Mouse (Mus musculus): ENCODE data around the gene Slc16a3. TPM values are rescaled to one million over a fixed set of nuclear protein-coding genes. Genes with fewer than 3 reads are reported as not detected.
A peak's percentile ranks its signal among the peaks of the same experiment; 100 is the strongest.

Gene Slc16a3
- total RNA-seq, 2 experiments from 2014 or later, result 3.5 to 5.5 TPM

GRCm38 (mm10) chr11:120964195-120965157 is 16.2 kb downstream of the Slc16a3 start:
- intact Hi-C loops (cut with DNase I), result no loop called here
- DNase-seq (ENCODE audit: low spot score in 2 of 2), result no peak

- no peak for DNase-seq (ENCODE audit: low spot score in 2 of 2)
- intact Hi-C loops (cut with DNase I), result no loop called here
Measured at GRCm38 (mm10) chr11:120965587-120965986, 17.3 kb downstream of the Slc16a3 start.

- intact Hi-C loops (cut with DNase I), result no loop called here
Measured at GRCm38 (mm10) chr11:120969742-120970141, 21.5 kb downstream of the Slc16a3 start.

GRCm38 (mm10) chr11:120971237-120971636 is 23.0 kb downstream of the Slc16a3 start:
- intact Hi-C loops (cut with DNase I), result no loop called here
- no peak for DNase-seq (ENCODE audit: low spot score in 2 of 2)

More at GRCm38 (mm10) chr11:120969742-120970141, 21.5 kb downstream of the Slc16a3 start:
- no peak for DNase-seq (ENCODE audit: low spot score in 2 of 2)

- DNase-seq (ENCODE audit: low spot score in 2 of 2), result no peak
Measured at GRCm38 (mm10) chr11:120973318-120973717, 25.0 kb downstream of the Slc16a3 start.

GRCm38 (mm10) chr11:120979711-120980426 is 31.6 kb downstream of the Slc16a3 start:
- intact Hi-C loops (cut with DNase I), result no loop called here
- DNase-seq (ENCODE audit: low spot score in 2 of 2), result no peak

More at GRCm38 (mm10) chr11:120973318-120973717, 25.0 kb downstream of the Slc16a3 start:
- intact Hi-C loops (cut with DNase I), result no loop called here

- intact Hi-C loops (cut with DNase I), result no loop called here
- DNase-seq (ENCODE audit: low spot score in 2 of 2), result no peak
Measured at GRCm38 (mm10) chr11:120980427-120981035, 32.3 kb downstream of the Slc16a3 start.

GRCm38 (mm10) chr11:120981661-120982060 is 33.4 kb downstream of the Slc16a3 start:
- no peak for DNase-seq (ENCODE audit: low spot score in 2 of 2)
- intact Hi-C loops (cut with DNase I), result no loop called here

GRCm38 (mm10) chr11:120982459-120982858 is 34.2 kb downstream of the Slc16a3 start:
- intact Hi-C loops (cut with DNase I), result no loop called here
- no peak for DNase-seq (ENCODE audit: low spot score in 2 of 2)

- no peak for DNase-seq (ENCODE audit: low spot score in 2 of 2)
- intact Hi-C loops (cut with DNase I), result no loop called here
Measured at GRCm38 (mm10) chr11:120984448-120985330, 36.4 kb downstream of the Slc16a3 start.

- no peak for DNase-seq (ENCODE audit: low spot score in 2 of 2)
- intact Hi-C loops (cut with DNase I), result no loop called here
Measured at GRCm38 (mm10) chr11:120987608-120988007, 39.3 kb downstream of the Slc16a3 start.

GRCm38 (mm10) chr11:120988410-120988809 is 40.1 kb downstream of the Slc16a3 start:
- DNase-seq (ENCODE audit: low spot score in 2 of 2), result no peak
- intact Hi-C loops (cut with DNase I), result no loop called here

- intact Hi-C loops (cut with DNase I), result no loop called here
- DNase-seq (ENCODE audit: low spot score in 2 of 2), result no peak
Measured at GRCm38 (mm10) chr11:120989523-120989922, 41.2 kb downstream of the Slc16a3 start.

GRCm38 (mm10) chr11:120990126-120990781 is 42.0 kb downstream of the Slc16a3 start:
- intact Hi-C loops (cut with DNase I), result no loop called here
- DNase-seq (ENCODE audit: low spot score in 2 of 2), result no peak

GRCm38 (mm10) chr11:120990951-120991526 is 42.8 kb downstream of the Slc16a3 start, which contains the start of gene Csnk1d:
Gene Csnk1d, minus strand, starts transcription at chr11:120991330.
- peak; percentile 98 to 99 for DNase-seq (ENCODE audit: low spot score in 2 of 2)
- intact Hi-C loops (cut with DNase I), result no loop called here

- DNase-seq (ENCODE audit: low spot score in 2 of 2), result no peak
- intact Hi-C loops (cut with DNase I), result no loop called here
Measured at GRCm38 (mm10) chr11:120991791-120992190, 43.5 kb downstream of the Slc16a3 start.

- no peak for DNase-seq (ENCODE audit: low spot score in 2 of 2)
- intact Hi-C loops (cut with DNase I), result no loop called here
Measured at GRCm38 (mm10) chr11:120993080-120993479, 44.8 kb downstream of the Slc16a3 start.

- no peak for DNase-seq (ENCODE audit: low spot score in 2 of 2)
- intact Hi-C loops (cut with DNase I), result no loop called here
Measured at GRCm38 (mm10) chr11:120993586-120993985, 45.3 kb downstream of the Slc16a3 start.

Data from left cerebral cortex, postnatal 36 days (tissue).